Mouse (Mus musculus) stomach, postnatal 0 days (tissue): ENCODE results near the gene Prmt7. TPM values are rescaled to one million over a fixed set of nuclear protein-coding genes. Genes with fewer than 3 reads are reported as not detected.
A peak's percentile ranks its signal among the peaks of the same experiment; 100 is the strongest.

Experiments used
- ATAC-seq: fragments of 200-750 bp; cut with Nextera tagmentation; 2 replicates; pipeline ENCODE4 v1.8.0; 2017; ENCODE audit not compliant: low FRiP score, low TSS enrichment
- DNase-seq: peaks from one replicate; pipeline ENCODE4 v3.0.0-alpha.2; 2016; ENCODE audit warnings: low spot score
- H3K27ac ChIP-seq: fragments of 300-500 bp; sonication (generic); replicated peaks from 2 replicates; pipeline ENCODE4 v1.5.1; 2014; ENCODE audit warnings: mild to moderate bottlenecking, control low read depth
- H3K27me3 ChIP-seq: fragments of 300-500 bp; sonication (generic); 2 replicates; pipeline ENCODE4 v1.6.1; 2014; ENCODE audit warnings: low read length; ENCODE audit not compliant: control insufficient read depth, insufficient read depth
- H3K36me3 ChIP-seq: fragments of 300-500 bp; sonication (generic); 2 replicates; pipeline ENCODE4 v1.6.1; 2014; ENCODE audit warnings: low read length, mixed read lengths; ENCODE audit not compliant: control insufficient read depth, insufficient read depth
- H3K4me1 ChIP-seq: fragments of 300-500 bp; sonication (generic); replicated peaks from 2 replicates; pipeline ENCODE4 v1.6.1; 2014; ENCODE audit warnings: antibody characterized with exemption; ENCODE audit not compliant: control insufficient read depth, insufficient read depth
- H3K4me2 ChIP-seq: fragments of 300-500 bp; sonication (generic); replicated peaks from 2 replicates; pipeline ENCODE4 v1.6.1; 2014; ENCODE audit warnings: low read depth, mild to moderate bottlenecking, control low read depth, moderate library complexity
- H3K4me3 ChIP-seq: fragments of 300-500 bp; sonication (generic); 2 replicates; pipeline ENCODE4 v1.5.1; 2014; ENCODE audit warnings: low read depth, low read length, control low read depth
- H3K9ac ChIP-seq: fragments of 300-500 bp; sonication (generic); 2 replicates; pipeline ENCODE4 v1.6.1; 2014; ENCODE audit warnings: mild to moderate bottlenecking, low read length, control low read depth, mixed read lengths
- H3K9me3 ChIP-seq: fragments of 300-500 bp; sonication (generic); 2 replicates; pipeline ENCODE4 v1.6.1; 2016; ENCODE audit warnings: low read length; ENCODE audit not compliant: control insufficient read depth
- CTCF ChIP-seq: IDR thresholded peaks from 2 replicates; pipeline ENCODE4 v1.5.1; 2016; ENCODE audit warnings: antibody characterized with exemption, low read depth, mild to moderate bottlenecking, moderate library complexity
- EP300 ChIP-seq: optimal IDR thresholded peaks from 2 replicates; pipeline ENCODE3; 2016; ENCODE audit warnings: antibody characterized with exemption
- WGBS: fragments of 180-500 bp; shearing (Covaris S2); extraction: QIAGEN DNeasy Blood & Tissue Kit; methylation state at CpG from one replicate; pipeline ENCODE4 v1.1.7; 2014; 5-methylcytosine and 5-hydroxymethylcytosine counted together
- polyA plus RNA-seq: library from polyadenylated mRNA; unstranded; fragments of >200 nt; fragmentation: Nextera tagmentation; extraction: Ambion mirVana; gene quantifications from 2 replicates; pipeline ENCODE4 v1.2.1, GENCODE M21; 2015

Prmt7 gene
- polyA plus RNA-seq, 1 experiment from 2014 or later, result 21.9 TPM

- no peak overlapping the region for H3K4me3 ChIP-seq
- DNase-seq (no peak), ATAC-seq (no peak)
- no peaks in the 10 kb centered on the region for H3K4me1 ChIP-seq
- H3K4me2 ChIP-seq, result no peak overlapping the region
- no peaks in the 10 kb centered on the region for H3K27me3 ChIP-seq
- peaks cover 13% of the 10 kb centered on the region for H3K36me3 ChIP-seq
- no peak overlapping the region for H3K9ac ChIP-seq
- WGBS, result 65% methylated on average over 3 of the region's 3 CpGs
- TF ChIP-seq EP300, result no peak
- peak; percentile 15; the same call in 1 of the 2 replicates for TF ChIP-seq CTCF
- H3K9me3 ChIP-seq, result no peaks in the 10 kb centered on the region
- no peak overlapping the region for H3K27ac ChIP-seq
Measured at GRCm38 (mm10) chr8:106232751-106233150, 22.0 kb downstream of the Prmt7 start.

- no peak overlapping the region for H3K9ac ChIP-seq
- H3K4me2 ChIP-seq, result no peak overlapping the region
- no peak overlapping the region for H3K4me3 ChIP-seq
- H3K36me3 ChIP-seq, result peaks cover 13% of the 10 kb centered on the region
- TF ChIP-seq EP300, result no peak
- no peak for TF ChIP-seq CTCF
- DNase-seq (peak; percentile 37), ATAC-seq (no peak)
- no peaks in the 10 kb centered on the region for H3K9me3 ChIP-seq
- H3K27me3 ChIP-seq, result no peaks in the 10 kb centered on the region
- H3K4me1 ChIP-seq, result no peaks in the 10 kb centered on the region
- H3K27ac ChIP-seq, result no peak overlapping the region
- 72% methylated on average over 17 of the region's 17 CpGs for WGBS
Measured at GRCm38 (mm10) chr8:106234567-106235261, 24.0 kb downstream of the Prmt7 start.

- no peak overlapping the region for H3K9ac ChIP-seq
- H3K27ac ChIP-seq, result no peak overlapping the region
- H3K27me3 ChIP-seq, result no peaks in the 10 kb centered on the region
- no peaks in the 10 kb centered on the region for H3K9me3 ChIP-seq
- ATAC-seq (no peak), DNase-seq (no peak)
- no peaks in the 10 kb centered on the region for H3K4me1 ChIP-seq
- no peak overlapping the region for H3K4me2 ChIP-seq
- WGBS, result 73% methylated on average over 5 of the region's 5 CpGs
- peaks cover 13% of the 10 kb centered on the region for H3K36me3 ChIP-seq
- no peak overlapping the region for H3K4me3 ChIP-seq
- no peak for TF ChIP-seq EP300
- TF ChIP-seq CTCF, result no peak
Measured at GRCm38 (mm10) chr8:106237106-106237505, 26.4 kb downstream of the Prmt7 start.

GRCm38 (mm10) chr8:106250186-106250585, 39.5 kb downstream of the Prmt7 start:
- DNase-seq (no peak), ATAC-seq (no peak)
- 52% methylated on average over 4 of the region's 4 CpGs for WGBS
- Histone ChIP-seq H3K4me2 (no peak overlapping the region), H3K27ac (no peak overlapping the region), H3K4me1 (no peaks in the 10 kb centered on the region), H3K9me3 (no peaks in the 10 kb centered on the region), H3K27me3 (no peaks in the 10 kb centered on the region), H3K9ac (no peak overlapping the region), H3K36me3 (peaks cover 37% of the 10 kb centered on the region), H3K4me3 (no peak overlapping the region)
- no peak for TF ChIP-seq EP300

- 47% methylated on average over 1 of the region's 1 CpGs for WGBS
- TF ChIP-seq EP300, result no peak
- peak; percentile 66 for TF ChIP-seq CTCF
- DNase-seq, result peak; percentile 63
- no peaks in the 10 kb centered on the region for H3K4me1 ChIP-seq
- no peak overlapping the region for H3K9ac ChIP-seq
- no peak overlapping the region for H3K4me2 ChIP-seq
- ATAC-seq, result no peak
- no peaks in the 10 kb centered on the region for H3K27me3 ChIP-seq
- H3K9me3 ChIP-seq, result no peaks in the 10 kb centered on the region
- no peak overlapping the region for H3K27ac ChIP-seq
- H3K4me3 ChIP-seq, result no peak overlapping the region
- H3K36me3 ChIP-seq, result peaks cover 2% of the 10 kb centered on the region; the same call in 1 of the 2 replicates
Measured at GRCm38 (mm10) chr8:106258169-106258568, 47.4 kb downstream of the Prmt7 start.

- H3K4me2 ChIP-seq, result no peak overlapping the region
- TF ChIP-seq EP300 (no peak), CTCF (no peak)
- 0 out of 2 replicates have a peak, but pooled peaks cover 2% of the 10 kb centered on the region for H3K36me3 ChIP-seq
- no peak for DNase-seq
- no peaks in the 10 kb centered on the region for H3K27me3 ChIP-seq
- no peak for ATAC-seq
- WGBS, result 88% methylated on average over 10 of the region's 10 CpGs
- no peaks in the 10 kb centered on the region for H3K9me3 ChIP-seq
- H3K4me1 ChIP-seq, result no peaks in the 10 kb centered on the region
- no peak overlapping the region for H3K4me3 ChIP-seq
- H3K9ac ChIP-seq, result no peak overlapping the region
- H3K27ac ChIP-seq, result no peak overlapping the region
Measured at GRCm38 (mm10) chr8:106259579-106260255, 49.0 kb downstream of the Prmt7 start.
